9 mouse cellular contexts compared by ENCODE assay signal in the genomic region with DNA sequence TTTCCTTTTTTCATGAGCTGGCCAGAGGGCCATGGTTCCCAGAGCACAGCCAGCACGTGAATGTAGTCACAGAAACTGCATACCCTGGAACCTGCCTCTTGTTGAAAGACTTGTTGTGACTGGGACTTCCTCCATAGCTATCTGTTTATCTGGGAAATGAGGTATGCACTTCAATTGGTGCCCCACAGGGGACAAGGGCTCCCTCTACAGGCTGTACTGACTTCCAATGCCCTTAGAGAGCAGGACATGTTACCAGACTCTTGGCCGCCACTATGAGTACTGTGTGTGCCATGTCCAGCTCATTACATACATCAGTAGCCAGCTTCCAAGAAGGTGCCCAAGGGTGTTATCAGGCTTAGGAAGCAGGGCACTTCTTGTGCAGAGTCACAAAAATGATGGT. TPM values are rescaled to one million over a fixed set of nuclear protein-coding genes. Genes with fewer than 3 reads are reported as not detected.
DNase-seq lines count a peak whose midpoint lies in the region; ATAC-seq and TF ChIP-seq lines count a peak whose summit lies in the region.
"Had no signal": no experiment of that assay in that cellular context is flagged by ENCODE, and none has a peak within 500 bp of the region (broad histone marks: within the 10 kb centered on the region; RNA-seq: fewer than 3 reads in every experiment).

No protein-coding gene starts in this region.

- no peaks in the 10 kb centered on the region for H3K27me3 ChIP-seq in hindbrain, embryonic 13.5 days
- H3K27me3 ChIP-seq: limb, embryonic 13.5 days had no signal

- no peak overlapping the region for H3K27ac ChIP-seq in left cerebral cortex, adult 2 months
- H3K27ac ChIP-seq in hindbrain, embryonic 13.5 days = no peak overlapping the region
- H3K27ac ChIP-seq: limb, embryonic 13.5 days had no signal

- H3K36me3 ChIP-seq in hindbrain, embryonic 13.5 days = peaks cover 90% of the 10 kb centered on the region

- intact Hi-C loops in left cerebral cortex, adult 2 months (cut with DNase I) = no loop called here
- intact Hi-C loops in left cerebral cortex, postnatal 36 days (cut with DNase I) = no loop called here

- H3K9ac ChIP-seq in hindbrain, embryonic 13.5 days = no peak overlapping the region
- H3K9ac ChIP-seq: limb, embryonic 13.5 days had no signal

- 88% methylated on average over 2 of the region's 2 CpGs for WGBS in hindbrain, embryonic 13.5 days

- no peak for ATAC-seq in hindbrain, embryonic 13.5 days (ENCODE audit: low FRiP score)

- peak; percentile 50 for DNase-seq in adrenal gland, postnatal 10 days
- DNase-seq in adrenal gland, adult 2 months = no peak
- no peak for DNase-seq in left cerebral cortex, adult 2 months (ENCODE audit: extremely low spot score in 1 of 2, low spot score in 2 of 2)
- DNase-seq in left cerebral cortex, postnatal 36 days (ENCODE audit: low spot score in 2 of 2) = no peak
- peak; percentile 53 for DNase-seq in cerebellum, adult 8-10 months
- DNase-seq in lung, postnatal 14 days = peak; percentile 58
- DNase-seq in urinary bladder, postnatal 4 days (ENCODE audit: low spot score in 2 of 2) = no peak

- no peak overlapping the region for H3K4me2 ChIP-seq in hindbrain, embryonic 13.5 days
- H3K4me2 ChIP-seq: limb, embryonic 13.5 days had no signal

- no peaks in the 10 kb centered on the region for H3K9me3 ChIP-seq in hindbrain, embryonic 13.5 days
- H3K9me3 ChIP-seq: limb, embryonic 13.5 days had no signal

- no peak overlapping the region for H3K4me3 ChIP-seq in left cerebral cortex, adult 2 months
- no peak overlapping the region for H3K4me3 ChIP-seq in hindbrain, embryonic 13.5 days
- H3K4me3 ChIP-seq: limb, embryonic 13.5 days had no signal

- no peaks in the 10 kb centered on the region for H3K4me1 ChIP-seq in hindbrain, embryonic 13.5 days (replicated peaks)
- H3K4me1 ChIP-seq: limb, embryonic 13.5 days had no signal

- peak; percentile 69 for TF ChIP-seq CTCF in left cerebral cortex, adult 2 months (IDR thresholded peaks at IDR 0.05)

RNA-seq across cellular contexts. Expression of a gene that starts 10.3 kb away (rescaled TPM):
- total RNA-seq in adrenal gland, postnatal 10 days (2021) = 1 to 10 TPM; 1.8 to 2.2 TPM
- total RNA-seq in adrenal gland, adult 2 months (2021) = 1 to 10 TPM; 1.4 to 2.1 TPM
- polyA plus RNA-seq in adrenal gland, adult 2 months (2012; rRNA removed) = 10.5 and 13.5 TPM in 2 replicates
- 100 to 1,000 TPM; 102 to 104 TPM for total RNA-seq in left cerebral cortex, adult 2 months (2021)
- total RNA-seq in left cerebral cortex, postnatal 36 days (2021) = 100 to 1,000 TPM in 1 of 2 experiments, 10 to 100 TPM in 1; 99.8 to 110 TPM
- 8.1 and 8.2 TPM in 2 replicates for polyA plus RNA-seq in hindbrain, embryonic 13.5 days (2015; fragmentation: Nextera tagmentation; extraction: Ambion mirVana)

RNA-seq across cellular contexts. Expression of a gene that starts 16.5 kb away (rescaled TPM):
- 10 to 100 TPM; 70.0 to 88.5 TPM for total RNA-seq in adrenal gland, postnatal 10 days (2021)
- total RNA-seq in adrenal gland, adult 2 months (2021) = 10 to 100 TPM; 86.4 to 96.9 TPM
- polyA plus RNA-seq in adrenal gland, adult 2 months (2012; rRNA removed) = 139 and 150 TPM in 2 replicates
- total RNA-seq in left cerebral cortex, adult 2 months (2021) = 100 to 1,000 TPM; 157 to 163 TPM
- 100 to 1,000 TPM; 144 to 160 TPM for total RNA-seq in left cerebral cortex, postnatal 36 days (2021)
- 67.9 and 75.5 TPM in 2 replicates for polyA plus RNA-seq in hindbrain, embryonic 13.5 days (2015; fragmentation: Nextera tagmentation; extraction: Ambion mirVana)

RNA-seq across cellular contexts. Expression of a gene that starts 16.8 kb away (rescaled TPM):
- 10 to 100 TPM; 63.5 to 82.8 TPM for total RNA-seq in adrenal gland, postnatal 10 days (2021)
- 10 to 100 TPM; 53.5 to 54.1 TPM for total RNA-seq in adrenal gland, adult 2 months (2021)
- 36.7 and 53.4 TPM in 2 replicates for polyA plus RNA-seq in adrenal gland, adult 2 months (2012; rRNA removed)
- 10 to 100 TPM; 64.0 to 70.5 TPM for total RNA-seq in left cerebral cortex, adult 2 months (2021)
- total RNA-seq in left cerebral cortex, postnatal 36 days (2021) = 10 to 100 TPM; 74.6 to 75.4 TPM
- polyA plus RNA-seq in hindbrain, embryonic 13.5 days (2015; fragmentation: Nextera tagmentation; extraction: Ambion mirVana) = 179 and 182 TPM in 2 replicates

RNA-seq across cellular contexts. Expression of a gene that starts 17.2 kb away (rescaled TPM):
- total RNA-seq in adrenal gland, postnatal 10 days (2021) = 1 to 10 TPM; 1.6 to 6.3 TPM
- 1 to 10 TPM; 2.3 to 7.4 TPM for total RNA-seq in adrenal gland, adult 2 months (2021)
- polyA plus RNA-seq in adrenal gland, adult 2 months (2012; rRNA removed) = 4.2 and 8.8 TPM in 2 replicates
- 1 to 10 TPM; 1.8 to 2.6 TPM for total RNA-seq in left cerebral cortex, adult 2 months (2021)
- 1 to 10 TPM; 1.4 to 2.4 TPM for total RNA-seq in left cerebral cortex, postnatal 36 days (2021)
- 2.3 and 2.6 TPM in 2 replicates for polyA plus RNA-seq in hindbrain, embryonic 13.5 days (2015; fragmentation: Nextera tagmentation; extraction: Ambion mirVana)

RNA-seq across cellular contexts. Expression of a gene that starts 25.6 kb away (rescaled TPM):
- not detected for total RNA-seq in adrenal gland, postnatal 10 days (2021)
- total RNA-seq in adrenal gland, adult 2 months (2021) = not detected
- polyA plus RNA-seq in adrenal gland, adult 2 months (2012; rRNA removed) = not detected in 2 replicates
- not detected for total RNA-seq in left cerebral cortex, adult 2 months (2021)
- total RNA-seq in left cerebral cortex, postnatal 36 days (2021) = not detected
- polyA plus RNA-seq in hindbrain, embryonic 13.5 days (2015; fragmentation: Nextera tagmentation; extraction: Ambion mirVana) = 0.21 and 0.25 TPM in 2 replicates

Comparison
In these comparisons a context has a peak if more than half of its experiments do, and no peak if none do; other contexts are left out.
1. DNase-seq: peak in adrenal gland, postnatal 10 days (single experiment), cerebellum, adult 8-10 months (single experiment) and lung, postnatal 14 days (single experiment); none in adrenal gland, adult 2 months (single experiment), left cerebral cortex, adult 2 months (0 of 2), left cerebral cortex, postnatal 36 days (0 of 2) and urinary bladder, postnatal 4 days (0 of 2).
2. RNA of a gene that starts 10.3 kb away (total RNA-seq): 99.8 to 110 TPM in left cerebral cortex, postnatal 36 days and 102 to 104 TPM in left cerebral cortex, adult 2 months; 1.8 to 2.2 TPM in adrenal gland, postnatal 10 days and 1.4 to 2.1 TPM in adrenal gland, adult 2 months; every median in the first group is over 10 times any median in the second.